In the genomic region with DNA sequence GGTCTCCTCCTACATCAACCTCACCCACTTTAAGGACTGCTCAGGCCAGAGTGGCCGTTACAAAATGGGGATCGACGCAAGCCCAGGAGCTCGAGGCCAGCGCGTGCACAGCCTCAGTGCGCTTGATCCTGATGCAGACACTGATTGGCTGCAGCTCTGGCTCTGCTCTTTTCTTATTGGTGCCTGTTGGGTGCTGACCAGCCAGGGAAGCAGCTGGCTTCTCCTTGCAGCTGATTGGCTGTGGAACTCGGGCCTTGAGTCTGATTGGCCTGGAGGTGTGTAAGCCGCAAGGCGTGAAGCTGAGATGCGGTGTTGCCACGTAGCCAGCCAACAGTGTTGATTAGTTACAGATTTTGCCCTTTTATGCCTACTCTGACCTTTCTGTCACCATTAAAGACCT, we compare ENCODE assay signal across 12 mouse cellular contexts. TPM values are rescaled to one million over a fixed set of nuclear protein-coding genes. Genes with fewer than 3 reads are reported as not detected.
DNase-seq lines count a peak whose midpoint lies in the region; ATAC-seq and TF ChIP-seq lines count a peak whose summit lies in the region.
"Had no signal": no experiment of that assay in that cellular context is flagged by ENCODE, and none has a peak within 500 bp of the region (broad histone marks: within the 10 kb centered on the region; RNA-seq: fewer than 3 reads in every experiment).

A gene (minus strand): TSS at position 124 of the 400 bp plus-strand sequence.

- peaks cover 18% of the 10 kb centered on the region for H3K4me1 ChIP-seq in embryonic facial prominence, embryonic 10.5 days
- no peaks in the 10 kb centered on the region; the same call in 1 of the 2 replicates for H3K4me1 ChIP-seq in hindbrain, postnatal 0 days (ENCODE audit: insufficient read depth, low read length)
- H3K4me1 ChIP-seq in neural tube, embryonic 13.5 days (replicated peaks) = peaks cover 10% of the 10 kb centered on the region

- H3K4me2 ChIP-seq in hindbrain, postnatal 0 days (ENCODE audit: low read depth, low read length) = peak within 1 kb of the TSS; percentile 40
- peak within 1 kb of the TSS; percentile 45 for H3K4me2 ChIP-seq in neural tube, embryonic 13.5 days

- TF ChIP-seq CTCF in hindbrain, postnatal 0 days (IDR thresholded peaks at IDR 0.05; ENCODE audit: low read depth) = no peak

- no peaks in the 10 kb centered on the region for H3K9me3 ChIP-seq in embryonic facial prominence, embryonic 10.5 days
- H3K9me3 ChIP-seq in hindbrain, postnatal 0 days (ENCODE audit: low read length) = no peaks in the 10 kb centered on the region
- H3K9me3 ChIP-seq in neural tube, embryonic 13.5 days = no peaks in the 10 kb centered on the region

- DNase-seq in kidney, postnatal 10 days = peak; percentile 4
- DNase-seq in kidney, postnatal 25 days = no peak
- DNase-seq in embryonic facial prominence, embryonic 10.5 days (ENCODE audit: low spot score) = no peak
- DNase-seq in hindbrain, postnatal 0 days (ENCODE audit: low spot score) = no peak
- no peak for DNase-seq in thymus, postnatal 25 days
- DNase-seq in Muller cell, postnatal 12 days (ENCODE audit: inconsistent ontology term) = no peak
- no peak for DNase-seq in lung, postnatal 10 days
- DNase-seq: cerebellum, adult 11 months; kidney, adult 8-10 months had no signal

- no peak within 1 kb of the TSS for H3K9ac ChIP-seq in hindbrain, postnatal 0 days (replicated peaks; ENCODE audit: low read length)
- 0 out of 2 replicates have a peak within 1 kb of the TSS, but pooled peaks have one; percentile 10 for H3K9ac ChIP-seq in neural tube, embryonic 13.5 days

- no peaks in the 10 kb centered on the region for H3K36me3 ChIP-seq in embryonic facial prominence, embryonic 10.5 days (replicated peaks)
- no peaks in the 10 kb centered on the region for H3K36me3 ChIP-seq in hindbrain, postnatal 0 days (ENCODE audit: insufficient read depth, low read length)
- H3K36me3 ChIP-seq in neural tube, embryonic 13.5 days = no peaks in the 10 kb centered on the region

- no peak for ATAC-seq in hindbrain, postnatal 0 days
- no peak for ATAC-seq in neural tube, embryonic 13.5 days (ENCODE audit: low read depth)
- ATAC-seq: Patski had no signal

- H3K4me3 ChIP-seq in embryonic facial prominence, embryonic 10.5 days = peak within 1 kb of the TSS; percentile 25; the same call in 1 of the 2 replicates
- H3K4me3 ChIP-seq in hindbrain, postnatal 0 days (ENCODE audit: low read length) = no peak within 1 kb of the TSS
- peak within 1 kb of the TSS; percentile 4; the same call in 1 of the 2 replicates for H3K4me3 ChIP-seq in neural tube, embryonic 13.5 days

- H3K27me3 ChIP-seq in embryonic facial prominence, embryonic 10.5 days (replicated peaks; ENCODE audit: low read depth, poor library complexity, severe bottlenecking) = no peaks in the 10 kb centered on the region
- no peaks in the 10 kb centered on the region for H3K27me3 ChIP-seq in hindbrain, postnatal 0 days (ENCODE audit: insufficient read depth, low read length)
- no peaks in the 10 kb centered on the region; the same call in 1 of the 2 replicates for H3K27me3 ChIP-seq in neural tube, embryonic 13.5 days
- H3K27me3 ChIP-seq: Patski had no signal

- no peak within 1 kb of the TSS for H3K27ac ChIP-seq in embryonic facial prominence, embryonic 10.5 days (replicated peaks)
- no peak within 1 kb of the TSS for H3K27ac ChIP-seq in hindbrain, postnatal 0 days
- peak within 1 kb of the TSS; percentile 71 for H3K27ac ChIP-seq in neural tube, embryonic 13.5 days (replicated peaks)
- H3K27ac ChIP-seq: macrophage had no signal

- WGBS in embryonic facial prominence, embryonic 10.5 days = 92% methylated on average over 12 of the region's 12 CpGs
- WGBS in hindbrain, postnatal 0 days = 92% methylated on average over 12 of the region's 12 CpGs
- 93% methylated on average over 12 of the region's 12 CpGs for WGBS in neural tube, embryonic 13.5 days

RNA-seq across cellular contexts. Expression of the gene that starts here (rescaled TPM):
- polyA plus RNA-seq in embryonic facial prominence, embryonic 10.5 days (2016; fragmentation: Nextera tagmentation; extraction: Ambion mirVana) = 0.41 TPM in 1 of 2 replicates, not detected in the other
- not detected in 2 replicates for total RNA-seq in hindbrain, postnatal 0 days (2014; rRNA removed)
- polyA plus RNA-seq in hindbrain, postnatal 0 days (2015; fragmentation: Nextera tagmentation; extraction: Ambion mirVana) = 0.18 and 0.23 TPM in 2 replicates
- 0.36 and 0.50 TPM in 2 replicates for polyA plus RNA-seq in neural tube, embryonic 13.5 days (2015; fragmentation: Nextera tagmentation; extraction: Ambion mirVana)
